Mouse (Mus musculus): ENCODE measurements around the gene Ipo13. TPM values are rescaled to one million over a fixed set of nuclear protein-coding genes. Genes with fewer than 3 reads are reported as not detected.

Gene Ipo13
- 0.22 TPM for polyA plus RNA-seq (2014; fragmentation: Illumina TruSeq; extraction: RNeasy Lipid Tissue Mini Kit (QIAGEN cat#74804); ENCODE audit: low replicate concordance)

GRCm38 (mm10) chr4:117914591-117915442, at the start of gene Ipo13:
Ipo13 (minus strand) TSS chr4:117914999.

GRCm38 (mm10) chr4:117929391-117929881, 14.6 kb upstream of the Ipo13 start, which contains the start of gene Artn:
Artn (minus strand) TSS chr4:117929763.

GRCm38 (mm10) chr4:117891738-117892161, 23.0 kb downstream of the Ipo13 start, which contains the start of gene Dph2:
Dph2 (minus strand) TSS chr4:117892032.

GRCm38 (mm10) chr4:117887133-117887532, 27.7 kb downstream of the Ipo13 start, which contains the start of gene Atp6v0b:
Atp6v0b (minus strand) TSS chr4:117887333.

GRCm38 (mm10) chr4:117882701-117883691, 31.8 kb downstream of the Ipo13 start, which contains the start of gene B4galt2:
B4galt2 (minus strand) TSS chr4:117883487.

GRCm38 (mm10) chr4:117872471-117872886, 42.3 kb downstream of the Ipo13 start, which contains the start of gene Ccdc24:
Ccdc24 (minus strand) TSS chr4:117872557.

Other genes starting within 250 kb of the Ipo13 start
- gene Dmap1, start 232.7 kb downstream of the Ipo13 start, polyA plus RNA-seq (2014; fragmentation: Illumina TruSeq; extraction: RNeasy Lipid Tissue Mini Kit (QIAGEN cat#74804); ENCODE audit: low replicate concordance) = 0.48 TPM
- not detected for gene Gm12845, start 190.6 kb downstream of the Ipo13 start, polyA plus RNA-seq (2014; fragmentation: Illumina TruSeq; extraction: RNeasy Lipid Tissue Mini Kit (QIAGEN cat#74804); ENCODE audit: low replicate concordance)
- gene Klf17, start 149.4 kb downstream of the Ipo13 start, polyA plus RNA-seq (2014; fragmentation: Illumina TruSeq; extraction: RNeasy Lipid Tissue Mini Kit (QIAGEN cat#74804); ENCODE audit: low replicate concordance) = not detected
- 0.45 TPM for gene Slc6a9, start 80.5 kb downstream of the Ipo13 start, polyA plus RNA-seq (2014; fragmentation: Illumina TruSeq; extraction: RNeasy Lipid Tissue Mini Kit (QIAGEN cat#74804); ENCODE audit: low replicate concordance)
- not detected for gene Ccdc24, start 42.4 kb downstream of the Ipo13 start, polyA plus RNA-seq (2014; fragmentation: Illumina TruSeq; extraction: RNeasy Lipid Tissue Mini Kit (QIAGEN cat#74804); ENCODE audit: low replicate concordance)
- not detected for gene B4galt2, start 31.5 kb downstream of the Ipo13 start, polyA plus RNA-seq (2014; fragmentation: Illumina TruSeq; extraction: RNeasy Lipid Tissue Mini Kit (QIAGEN cat#74804); ENCODE audit: low replicate concordance)
- gene Atp6v0b, start 27.7 kb downstream of the Ipo13 start, polyA plus RNA-seq (2014; fragmentation: Illumina TruSeq; extraction: RNeasy Lipid Tissue Mini Kit (QIAGEN cat#74804); ENCODE audit: low replicate concordance) = 27.4 TPM
- gene Dph2, start 23.0 kb downstream of the Ipo13 start, polyA plus RNA-seq (2014; fragmentation: Illumina TruSeq; extraction: RNeasy Lipid Tissue Mini Kit (QIAGEN cat#74804); ENCODE audit: low replicate concordance) = 3.5 TPM
- not detected for gene Artn, start 14.8 kb upstream of the Ipo13 start, polyA plus RNA-seq (2014; fragmentation: Illumina TruSeq; extraction: RNeasy Lipid Tissue Mini Kit (QIAGEN cat#74804); ENCODE audit: low replicate concordance)
- 0.33 TPM for gene St3gal3, start 219.9 kb upstream of the Ipo13 start, polyA plus RNA-seq (2014; fragmentation: Illumina TruSeq; extraction: RNeasy Lipid Tissue Mini Kit (QIAGEN cat#74804); ENCODE audit: low replicate concordance)

All from small intestine, adult 10 weeks (tissue).